Mouse (Mus musculus): ENCODE measurements around the gene Uck1.

Gene Uck1

GRCm38 (mm10) chr2:32218541-32219334, 41.2 kb downstream of the Uck1 start:
- DNase-seq (ENCODE audit: low read depth), result no peak

DNA sequence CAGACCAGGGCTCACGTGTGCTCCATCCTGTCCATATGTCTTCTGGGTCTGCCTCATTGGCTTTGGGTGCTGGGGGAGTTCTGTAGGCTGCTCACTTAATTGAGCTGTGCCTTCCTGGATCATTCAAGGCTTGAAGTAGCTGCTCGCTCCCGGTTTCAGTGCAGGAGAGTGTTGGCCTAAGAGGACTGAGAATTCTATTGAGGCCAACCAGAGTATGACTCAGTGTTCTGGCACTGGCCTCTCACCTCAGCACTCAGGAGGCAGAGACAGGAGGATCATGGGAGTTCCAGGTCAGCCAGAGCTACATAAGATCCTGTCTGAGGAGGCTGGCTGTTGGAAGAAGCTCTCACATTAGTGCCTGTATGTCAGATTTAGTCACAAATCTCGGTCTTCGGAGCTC, 41.8 kb downstream of the Uck1 start:
- DNase-seq (ENCODE audit: low read depth), result no peak

DNA sequence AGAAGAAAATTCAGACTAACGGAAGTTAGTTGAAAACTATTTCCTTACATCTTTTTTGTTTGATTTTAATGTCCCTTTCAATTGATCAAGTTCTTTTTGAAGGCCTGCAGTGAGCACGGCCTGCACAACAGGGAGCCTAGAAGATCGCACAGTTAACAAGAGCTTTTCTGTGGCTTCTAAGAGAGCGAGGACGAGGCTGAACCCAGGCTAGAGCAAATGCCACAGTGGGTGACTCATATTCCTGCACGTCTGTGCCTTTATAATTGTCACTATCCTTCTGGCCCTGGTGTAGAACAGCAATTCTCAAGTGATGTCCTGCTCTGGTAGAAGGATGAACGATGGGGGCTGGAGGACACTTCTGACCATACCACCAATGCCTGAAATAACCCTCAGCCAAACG, 42.3 kb downstream of the Uck1 start:
- DNase-seq (ENCODE audit: low read depth), result no peak

DNA sequence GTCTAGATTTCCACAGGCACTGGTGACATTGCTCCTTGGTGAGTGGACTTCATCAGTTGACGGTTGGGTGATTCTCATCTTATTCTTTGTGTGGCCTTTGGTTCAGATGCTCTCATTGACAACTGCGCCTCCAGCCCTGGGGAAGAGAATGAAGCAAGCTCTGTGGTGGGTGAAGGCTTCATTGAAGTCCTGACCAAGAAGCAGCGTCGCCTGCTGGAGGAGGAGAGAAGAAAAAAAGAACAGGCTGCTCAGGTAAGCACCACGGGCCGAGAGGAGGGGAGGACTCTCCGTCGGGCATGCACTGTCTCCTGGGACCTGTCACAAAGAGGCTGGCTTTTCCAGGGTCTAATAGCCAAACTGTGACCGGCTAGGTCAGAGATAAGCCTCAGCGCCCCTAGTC, 43.5 kb downstream of the Uck1 start:
- no peak for DNase-seq (ENCODE audit: low read depth)

DNA sequence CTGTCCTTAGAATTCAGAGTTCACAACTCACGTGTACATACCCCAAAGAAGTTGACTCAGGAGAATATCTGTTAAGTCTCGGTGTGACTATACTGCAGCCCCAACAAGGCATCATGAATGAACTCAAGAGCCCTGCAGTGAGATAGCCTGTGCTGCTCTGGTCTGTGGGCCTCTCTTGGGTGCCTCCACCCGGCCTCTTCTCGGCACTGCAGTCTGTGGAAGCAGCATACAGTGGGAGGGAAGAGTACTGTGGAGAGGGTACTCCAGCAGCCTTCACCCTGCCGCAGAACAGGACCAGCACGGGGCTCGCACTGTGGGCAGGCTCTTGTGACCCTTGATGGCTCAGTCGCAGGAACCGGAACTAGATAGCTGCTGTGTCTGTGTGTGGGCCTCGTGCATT, 44.4 kb downstream of the Uck1 start:
- no peak for DNase-seq (ENCODE audit: low read depth)

- DNase-seq (ENCODE audit: low read depth), result no peak
These were observed 47.0 kb downstream of the Uck1 start for GRCm38 (mm10) chr2:32213000-32213399.

DNA sequence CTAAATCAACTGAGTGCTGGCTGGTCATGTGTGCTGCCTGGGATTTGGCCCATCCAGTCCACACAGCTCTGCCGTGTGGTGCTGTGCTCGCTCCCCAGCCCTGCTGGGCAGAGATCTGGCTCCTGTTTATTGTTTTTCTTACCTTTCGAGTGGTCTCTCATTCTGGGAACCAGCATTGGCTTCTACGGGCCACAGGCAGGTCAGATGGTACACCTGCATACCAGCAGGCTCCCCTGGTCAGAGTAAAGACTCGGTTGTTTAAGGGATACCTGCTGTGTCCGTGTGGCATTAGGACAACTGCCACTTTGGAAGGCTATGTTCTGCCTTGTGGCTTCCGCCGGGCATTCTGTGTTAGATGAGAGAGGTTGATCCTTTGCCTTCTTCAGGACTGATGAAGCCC, 48.3 kb downstream of the Uck1 start:
- no peak for DNase-seq (ENCODE audit: low read depth)

- DNase-seq (ENCODE audit: low read depth), result no peak
These were observed 52.3 kb downstream of the Uck1 start for GRCm38 (mm10) chr2:32207682-32208081.

Data from fibroblast of lung, adult 2 months (primary cell).